Mouse (Mus musculus): ENCODE measurements around the gene Mettl9.
"Not testable (repeated sequence)": the region's sequence is repeated elsewhere in the genome, so short reads cannot be mapped to it uniquely, and the experiment has no call there.

The Mettl9 gene

DNA sequence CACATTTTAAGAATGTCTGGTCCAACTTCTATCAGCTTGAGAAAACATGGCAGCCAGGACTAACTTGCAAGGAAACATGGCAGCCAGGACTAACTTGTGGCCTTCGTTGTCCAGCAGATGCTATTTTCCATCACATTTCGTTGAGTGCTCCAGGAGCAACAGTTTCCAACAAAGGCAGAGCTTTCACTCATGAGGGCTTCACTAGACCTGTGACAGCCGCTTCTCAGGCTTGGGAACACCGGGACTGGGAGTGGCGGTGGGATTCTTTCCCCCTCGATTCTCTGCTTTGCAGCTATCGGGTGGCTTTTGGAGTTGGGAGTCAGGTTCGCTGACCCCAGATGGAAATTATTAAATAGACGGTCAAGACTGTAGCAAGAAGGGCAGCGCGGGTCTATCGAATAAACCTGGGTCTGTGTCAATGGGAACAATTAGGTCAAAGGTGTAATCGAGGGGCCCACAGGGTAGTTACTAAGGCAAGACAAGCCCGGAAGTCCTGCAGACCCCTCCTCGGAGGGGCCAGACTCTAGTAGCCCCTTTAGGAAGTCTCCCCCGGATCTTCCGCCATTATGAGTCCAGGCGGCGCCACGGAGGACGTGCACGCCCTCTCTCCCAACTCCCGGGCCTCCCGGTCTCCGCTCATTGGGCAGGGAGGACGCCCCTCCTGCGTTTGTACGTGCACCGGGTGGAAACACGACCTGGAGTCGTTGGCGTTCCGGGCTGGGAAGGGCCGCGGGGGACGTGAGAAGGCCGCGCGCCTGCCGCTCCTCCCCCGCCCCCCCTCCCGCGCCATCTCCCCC, at the start of gene Mettl9:
Gene Mettl9, plus strand, starts transcription at position 590 of the 797 bp plus-strand sequence.
- peak; percentile 89 to 91 for DNase-seq (ENCODE audit: low spot score in 2 of 2)

DNA sequence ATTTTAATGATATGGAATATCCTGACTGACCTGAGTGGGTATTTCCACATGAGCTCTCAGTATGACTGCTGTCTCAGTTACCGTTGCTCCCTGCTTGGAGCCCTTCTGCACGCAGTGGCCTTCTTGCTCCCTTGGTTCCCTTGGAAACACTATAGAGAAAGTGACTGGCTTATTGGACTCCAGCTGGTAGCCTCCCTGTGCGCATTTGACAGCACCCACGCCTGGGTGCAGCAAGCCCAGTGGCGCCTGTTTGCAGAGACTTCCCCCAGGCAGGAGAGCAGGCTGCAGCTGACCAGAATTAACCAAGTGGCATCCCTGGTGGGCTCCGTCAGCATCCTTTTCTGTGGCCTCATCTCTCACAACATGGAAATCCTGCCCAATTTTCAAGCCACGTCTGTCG, 43.1 kb upstream of the Mettl9 start:
- DNase-seq (ENCODE audit: low spot score in 2 of 2), result no peak

DNA sequence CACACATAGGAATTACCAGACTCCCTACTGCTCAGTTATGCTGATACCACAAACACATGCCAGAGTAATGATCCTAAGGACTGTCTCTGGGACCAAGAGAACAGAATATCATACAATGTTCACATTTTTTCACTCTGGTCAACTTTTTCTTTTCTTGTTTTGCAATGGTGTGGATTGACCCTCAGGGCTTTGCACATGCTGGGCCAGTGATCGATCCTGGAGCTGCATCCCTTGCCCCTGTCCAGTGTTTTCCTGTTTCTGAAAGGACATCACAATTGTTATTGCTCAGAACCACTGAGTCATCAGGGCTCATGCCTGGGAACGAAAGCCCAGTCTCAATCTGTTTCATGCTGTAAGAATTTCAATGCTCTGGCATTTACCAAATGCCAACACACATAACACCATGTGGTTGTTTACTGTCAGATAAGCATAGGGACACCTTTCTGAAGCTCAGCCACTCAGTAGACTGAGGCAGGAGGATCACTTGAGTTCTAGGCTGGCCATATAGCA, 35.2 kb upstream of the Mettl9 start:
- DNase-seq (ENCODE audit: low spot score in 2 of 2), result no peak

DNA sequence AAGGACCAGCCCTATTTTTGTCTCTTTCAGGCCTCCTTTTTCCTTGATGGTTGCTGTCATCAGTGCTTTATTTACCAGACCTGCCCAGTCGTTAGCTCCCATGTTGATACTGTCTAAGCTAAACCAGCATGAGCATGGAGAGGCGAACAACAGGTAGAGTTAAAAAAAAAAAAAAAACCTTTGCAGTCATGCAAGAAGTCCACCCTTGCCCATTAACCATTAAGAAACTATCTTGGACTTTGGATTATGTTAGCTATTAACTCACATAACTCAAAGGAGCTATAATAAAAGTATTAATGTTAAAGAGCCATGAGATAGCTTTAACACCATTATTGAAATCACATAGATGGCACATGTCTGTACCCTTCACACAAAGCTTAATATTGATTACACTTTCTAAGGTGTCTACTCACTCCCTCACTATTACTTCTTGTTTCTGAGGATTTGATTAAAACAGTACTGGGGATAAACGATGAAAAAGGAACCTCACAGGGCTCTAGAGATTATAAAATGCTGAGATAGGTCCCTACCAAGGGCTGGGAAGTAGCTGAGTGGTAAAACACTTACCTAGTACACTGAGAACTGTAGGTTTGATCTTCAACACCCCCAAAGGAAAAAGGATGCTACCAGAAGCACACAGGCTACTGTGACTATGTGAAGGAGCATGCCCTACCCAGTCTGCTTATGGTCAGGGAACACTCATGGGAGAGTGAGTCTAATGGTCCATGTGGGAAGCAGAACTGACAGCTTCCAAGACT, 34.0 kb upstream of the Mettl9 start:
- DNase-seq (ENCODE audit: low spot score in 2 of 2), result no peak

DNA sequence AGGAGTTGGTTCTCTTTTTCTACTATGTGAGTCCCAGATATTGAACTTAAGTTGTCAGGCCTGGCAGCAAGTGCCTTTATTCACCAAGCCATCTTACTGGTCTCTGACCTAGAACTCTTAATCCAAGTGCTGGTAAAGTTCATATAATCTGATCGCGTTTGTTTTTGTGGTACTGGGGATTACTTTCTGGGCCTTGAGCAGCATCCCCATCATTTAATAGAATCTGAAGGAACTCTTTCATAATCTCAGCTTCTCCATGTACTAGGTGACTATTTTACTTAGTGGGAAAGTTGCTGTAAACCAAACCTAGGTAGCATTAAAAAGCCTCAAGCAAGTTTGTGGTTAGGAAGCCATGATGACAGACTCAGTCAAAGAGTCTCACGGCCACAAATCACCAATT, 32.4 kb upstream of the Mettl9 start:
- DNase-seq (ENCODE audit: low spot score in 2 of 2), result no peak

DNA sequence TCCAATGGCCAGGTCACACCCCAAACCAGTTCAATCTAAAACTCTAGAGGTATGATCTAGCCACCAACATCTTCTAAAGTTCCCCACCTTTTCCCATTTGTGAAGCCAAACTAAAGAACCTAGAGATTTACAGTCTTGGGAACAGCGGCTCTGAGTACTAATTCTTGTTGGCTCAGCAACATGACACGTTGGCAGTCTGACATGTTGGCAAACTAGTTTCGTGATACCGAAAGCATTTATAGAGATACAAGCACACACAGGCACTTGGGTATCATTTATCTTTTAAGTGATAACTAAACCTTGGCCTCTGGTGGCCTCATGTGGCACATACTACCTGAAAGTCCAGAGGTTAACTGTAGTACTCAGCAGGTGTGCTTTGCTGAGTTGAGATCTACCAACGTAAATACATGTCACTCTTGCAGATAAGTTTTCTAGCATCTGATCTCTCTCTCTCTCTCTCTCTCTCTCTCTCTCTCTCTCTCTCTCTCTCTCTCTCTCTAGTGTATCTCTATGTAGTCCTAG, 31.8 kb upstream of the Mettl9 start:
- DNase-seq (ENCODE audit: low spot score in 2 of 2), result no peak

DNA sequence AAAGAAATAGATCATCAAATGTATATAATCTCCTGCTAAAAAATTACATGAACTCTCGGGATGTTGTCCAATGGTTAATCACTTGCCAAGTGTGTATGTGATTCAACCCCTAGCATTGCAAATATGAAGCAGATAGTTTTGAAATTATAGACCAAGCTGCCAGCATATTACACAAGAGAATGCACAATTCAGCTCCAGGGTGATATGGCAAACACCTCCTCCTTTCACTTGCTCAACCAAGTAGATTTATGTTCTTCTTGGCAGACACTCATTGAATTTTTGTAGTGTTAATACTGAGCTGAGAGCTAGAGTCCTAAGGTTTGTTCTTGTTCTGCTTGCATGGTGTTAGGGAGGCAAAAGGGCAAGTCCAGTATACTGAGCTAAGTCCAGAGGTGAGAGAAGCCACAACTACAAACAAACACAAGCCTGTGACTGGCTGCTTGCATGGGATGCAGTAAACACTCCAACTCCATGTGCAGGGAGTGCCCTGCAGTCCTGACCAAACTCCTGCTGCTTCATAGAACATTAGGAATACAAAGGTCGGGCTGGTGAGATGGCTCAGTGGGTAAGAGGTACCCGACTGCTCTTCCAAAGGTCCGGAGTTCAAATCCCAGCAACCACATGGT, 30.3 kb upstream of the Mettl9 start:
- no peak for DNase-seq (ENCODE audit: low spot score in 2 of 2)

DNA sequence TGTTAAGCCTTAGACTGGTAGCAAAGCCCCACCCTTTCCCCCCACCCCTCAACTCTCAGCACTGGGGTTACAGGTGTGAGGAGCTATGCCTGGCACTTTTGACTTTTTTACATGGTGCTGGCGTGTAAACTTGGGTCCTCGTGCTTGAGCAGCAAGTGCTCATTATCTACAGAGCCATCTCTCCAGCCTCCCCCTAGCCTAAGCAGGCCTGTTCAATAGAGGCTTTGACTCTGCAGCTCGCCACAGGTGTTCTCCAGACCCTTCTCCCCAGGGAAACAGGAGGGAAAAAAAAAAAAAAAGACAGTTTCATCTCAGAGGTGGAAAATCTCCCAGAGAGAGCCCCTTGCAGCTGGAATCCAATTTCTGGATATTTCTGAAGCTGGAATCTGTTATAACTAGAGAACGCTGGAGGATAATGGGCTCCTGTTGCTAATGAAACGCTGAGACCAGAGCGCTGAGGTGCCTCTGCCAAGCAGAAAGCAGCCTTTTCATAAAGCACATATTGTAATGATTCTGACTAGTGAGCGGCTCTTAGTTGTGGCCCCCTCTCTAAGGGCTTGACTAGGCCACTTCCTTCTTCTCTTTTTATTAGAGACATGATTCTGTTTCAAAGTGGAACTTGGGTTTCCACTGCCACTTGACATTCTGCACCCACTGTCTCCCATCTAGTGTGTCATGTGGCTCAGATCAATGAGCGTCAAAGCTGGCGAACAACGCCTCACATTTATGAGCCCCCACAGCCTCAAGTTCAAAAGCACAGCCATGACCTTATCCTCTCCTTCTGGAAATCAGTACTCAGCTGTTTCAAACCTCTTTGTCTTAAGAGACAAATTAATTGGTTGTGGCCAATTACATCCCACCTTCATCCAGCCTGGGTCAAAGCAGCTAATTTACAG, 22.2 kb upstream of the Mettl9 start:
- no peak for DNase-seq (ENCODE audit: low spot score in 2 of 2)

DNA sequence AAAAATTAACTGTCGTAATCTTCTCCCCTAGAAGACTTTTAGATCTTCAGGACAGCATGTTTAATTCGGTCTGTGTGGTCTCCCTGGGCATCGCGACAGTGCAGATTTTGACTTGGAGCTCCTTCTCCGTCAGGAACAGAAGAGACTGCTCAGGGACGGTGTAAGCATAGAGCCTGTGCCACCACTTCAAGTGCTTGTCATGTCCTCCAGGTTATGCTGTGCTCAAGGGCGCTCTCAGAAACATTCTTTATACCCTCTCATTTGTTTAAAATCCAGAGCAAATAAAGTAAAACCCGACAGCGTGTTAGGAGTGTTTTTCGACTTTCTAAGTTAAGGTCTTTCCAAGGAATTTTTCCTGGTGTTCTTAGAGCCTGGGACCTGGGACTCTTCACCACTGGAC, 19.8 kb upstream of the Mettl9 start:
- DNase-seq (ENCODE audit: low spot score in 2 of 2), result no peak

DNA sequence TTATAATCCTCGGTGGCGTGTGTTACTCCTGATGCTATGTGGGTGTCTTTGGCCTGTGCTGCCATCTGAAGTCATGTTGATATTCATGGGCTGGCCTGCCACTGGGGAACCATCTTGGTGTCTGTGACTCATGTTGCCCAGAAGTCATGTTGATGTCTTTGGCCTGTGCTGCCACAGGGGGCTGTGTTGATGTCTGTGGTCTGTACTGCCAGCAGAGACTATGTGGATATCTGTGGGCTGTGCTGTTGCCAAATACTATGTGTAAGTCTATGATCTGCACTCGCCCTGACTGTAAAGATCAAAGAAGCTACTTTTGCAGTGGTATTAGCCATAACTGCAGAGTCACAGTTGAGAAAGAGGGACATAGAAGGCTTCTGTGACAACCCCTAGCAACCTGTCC, 15.5 kb upstream of the Mettl9 start:
- DNase-seq (ENCODE audit: low spot score in 2 of 2), result no peak

DNA sequence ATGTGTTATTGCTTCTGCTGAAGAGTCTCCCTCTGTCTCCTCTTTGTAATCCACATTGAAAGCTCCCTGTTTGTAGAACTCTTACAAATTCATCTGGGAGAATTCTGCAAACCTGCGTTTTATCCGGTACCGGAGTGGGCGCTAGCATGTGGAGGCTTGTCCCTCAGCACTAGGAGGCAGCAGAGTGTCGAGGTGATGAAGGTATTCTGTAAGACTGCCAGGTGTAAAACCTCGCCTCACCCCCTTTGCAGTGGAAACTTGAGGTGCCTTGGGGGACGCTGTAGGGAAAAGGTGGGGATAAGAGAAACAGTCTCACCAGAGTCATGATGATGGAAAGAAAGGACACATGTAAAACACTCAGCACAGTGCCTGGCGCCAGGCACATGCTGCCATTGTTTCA, 14.0 kb upstream of the Mettl9 start:
- DNase-seq (ENCODE audit: low spot score in 2 of 2), result peak in 1 of 2 experiments; percentile 6

DNA sequence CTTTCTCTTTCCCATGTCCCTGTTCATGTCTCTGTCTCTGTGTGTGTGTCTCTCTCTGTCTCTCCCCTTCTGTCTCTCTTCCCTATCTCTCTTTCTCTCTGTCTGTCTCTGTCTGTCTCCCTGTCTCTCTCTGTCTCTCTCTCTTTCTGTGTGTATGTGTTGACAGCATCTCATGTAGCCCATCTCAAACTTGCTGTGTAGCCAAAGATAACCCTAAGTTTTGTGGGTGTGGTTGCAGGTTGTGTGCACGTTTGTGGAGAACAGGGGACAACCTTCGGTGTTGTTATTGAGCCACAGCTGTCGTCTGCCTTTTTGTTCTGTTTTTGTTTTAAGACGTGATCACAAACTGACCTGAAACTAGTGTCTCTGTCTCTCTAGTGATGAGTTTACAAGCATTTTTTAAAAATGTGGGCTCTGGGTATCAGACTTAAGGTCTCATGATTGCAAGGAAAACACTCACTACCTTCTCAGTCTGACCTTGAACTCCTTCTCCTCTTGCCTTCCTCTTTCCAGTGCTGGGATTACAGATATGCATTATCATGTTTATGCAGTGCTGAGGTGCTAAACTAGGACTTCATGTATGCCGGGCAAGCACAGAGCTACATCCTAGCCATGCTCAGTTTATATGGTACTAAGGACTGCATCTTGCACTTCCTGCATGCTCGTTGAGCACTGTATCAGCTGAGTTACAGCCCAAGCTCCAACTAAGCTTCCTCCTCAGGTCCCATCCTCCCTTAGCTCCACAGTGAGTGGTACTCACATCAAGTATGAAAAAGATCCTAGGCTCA, 8.8 kb upstream of the Mettl9 start:
- no peak for DNase-seq (ENCODE audit: low spot score in 2 of 2)

DNA sequence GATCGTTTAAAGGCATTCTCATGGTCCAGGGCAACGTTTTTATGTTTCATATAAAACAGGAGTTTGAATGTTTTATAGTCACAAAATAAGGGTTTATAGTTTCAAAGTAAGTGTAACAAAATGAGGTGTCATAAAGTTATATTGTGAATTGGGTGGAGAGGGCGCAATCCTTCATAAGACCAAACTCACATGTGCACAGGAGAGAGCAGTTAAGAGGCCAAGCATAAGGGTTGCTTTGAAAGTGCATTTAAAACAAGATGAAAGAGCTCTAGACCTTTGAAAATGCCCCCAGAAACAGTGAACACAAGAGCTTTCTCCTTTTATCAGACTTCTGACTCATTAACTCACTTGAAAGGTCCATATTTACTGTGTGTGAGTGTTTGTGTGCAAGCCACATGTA, 7.9 kb upstream of the Mettl9 start:
- no peak for DNase-seq (ENCODE audit: low spot score in 2 of 2)

DNA sequence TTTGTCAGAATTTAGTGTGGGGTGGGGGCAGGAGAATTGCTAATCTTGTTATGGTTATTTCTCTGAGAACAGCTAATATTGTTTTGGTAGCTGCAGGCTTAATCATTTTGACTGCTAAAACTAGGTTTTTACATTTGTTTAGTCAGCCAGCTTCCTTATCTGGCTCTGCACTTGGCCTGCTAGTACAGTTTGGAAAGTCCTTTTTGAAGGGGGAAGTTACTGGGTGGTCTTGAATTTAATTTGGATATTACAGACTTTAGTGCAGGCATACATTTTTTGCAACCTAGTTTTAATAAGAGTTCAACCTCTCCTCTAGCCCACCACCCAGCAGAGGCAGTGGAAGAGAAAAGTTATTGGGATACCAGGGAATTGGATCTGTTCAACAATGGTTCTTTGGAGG, 4.3 kb upstream of the Mettl9 start:
- DNase-seq (ENCODE audit: low spot score in 2 of 2), result not testable (repeated sequence)

DNA sequence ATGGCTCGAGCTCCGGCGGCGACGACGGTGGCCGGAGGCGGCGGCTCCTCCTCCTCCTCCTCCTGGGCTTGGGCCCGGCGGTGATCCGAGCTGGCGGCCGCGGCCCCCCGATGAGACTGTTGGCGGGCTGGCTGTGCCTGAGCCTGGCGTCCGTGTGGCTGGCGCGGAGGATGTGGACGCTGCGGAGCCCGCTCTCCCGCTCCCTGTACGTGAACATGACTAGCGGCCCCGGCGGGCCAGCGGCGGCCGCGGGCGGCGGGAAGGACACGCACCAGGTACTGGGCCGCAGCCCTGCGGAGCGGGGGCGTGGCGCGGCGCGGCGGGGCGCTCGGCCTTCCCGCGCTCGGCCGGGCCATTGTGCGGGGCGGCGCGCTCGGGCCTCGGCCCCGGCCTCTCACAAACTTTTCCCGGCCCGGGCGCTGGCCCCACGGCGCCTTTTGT, 476 bp downstream of the Mettl9 start:
- DNase-seq (ENCODE audit: low spot score in 2 of 2), result peak in 1 of 2 experiments; percentile 45

DNA sequence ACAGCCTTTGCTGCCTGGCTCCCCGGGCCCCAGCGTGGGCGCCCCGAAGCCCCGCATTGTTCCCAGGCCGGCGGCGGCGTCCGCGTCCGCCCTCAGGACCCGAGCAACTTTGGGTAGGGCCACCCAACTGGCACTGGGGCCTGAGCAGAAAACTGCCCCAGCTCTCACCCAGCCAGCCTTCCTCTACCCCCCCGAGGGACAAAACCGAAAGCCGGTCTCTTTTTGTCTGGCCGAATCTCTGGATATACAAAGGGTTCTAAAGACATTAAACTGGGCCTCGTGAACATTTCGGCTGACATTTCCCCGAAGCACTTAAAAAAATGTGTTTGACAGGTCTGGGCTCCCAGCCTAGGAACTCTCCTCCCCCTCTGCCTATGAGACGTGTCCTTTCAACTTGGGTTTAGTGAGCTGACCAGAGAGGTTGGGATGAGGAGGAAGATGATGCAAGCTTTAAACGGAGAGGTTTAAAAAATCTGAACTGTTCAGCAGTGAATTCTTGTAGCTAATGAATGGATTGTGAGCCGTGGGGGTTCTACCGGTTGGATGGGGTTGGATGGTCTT, 996 bp downstream of the Mettl9 start:
- peak; percentile 3 to 18 for DNase-seq (ENCODE audit: low spot score in 2 of 2)

DNA sequence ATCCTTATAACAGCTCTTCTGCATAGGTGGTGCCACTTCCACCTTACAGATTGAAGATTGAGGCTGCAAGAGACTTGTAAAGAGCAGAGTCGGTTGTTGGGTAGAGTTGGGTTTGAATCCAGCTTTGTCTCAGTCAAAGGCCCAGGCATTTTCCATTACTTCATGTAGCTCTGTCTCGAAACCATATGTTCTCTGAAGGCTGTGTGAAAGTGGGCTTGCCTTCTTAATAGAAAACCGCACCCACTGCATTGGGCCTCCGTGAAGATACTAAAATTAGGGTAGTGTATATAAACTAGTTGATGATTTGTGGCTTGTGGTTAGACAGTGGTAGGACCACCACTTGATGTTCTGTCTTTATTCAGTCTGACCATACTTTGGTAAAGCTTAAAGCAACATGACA, 6.3 kb downstream of the Mettl9 start:
- no peak for DNase-seq (ENCODE audit: low spot score in 2 of 2)

DNA sequence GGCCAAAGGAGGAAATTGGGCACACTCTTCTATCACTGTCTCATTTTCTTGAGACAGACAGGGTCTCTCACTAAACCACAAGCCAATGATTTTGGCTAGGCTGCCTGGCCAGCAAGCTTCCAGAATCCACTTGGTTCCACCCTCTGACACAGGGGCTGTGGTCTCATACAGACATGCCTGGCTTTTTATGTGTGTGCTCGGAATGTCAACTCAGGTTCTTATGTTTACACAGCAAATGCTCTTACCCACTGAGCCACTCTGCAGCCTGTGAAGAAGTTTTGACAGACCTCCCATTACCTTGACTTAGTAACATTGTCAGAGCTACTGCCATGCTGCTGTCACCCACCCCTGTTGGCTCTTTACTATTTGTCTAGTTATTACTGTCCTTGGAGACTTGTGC, 7.7 kb downstream of the Mettl9 start:
- DNase-seq (ENCODE audit: low spot score in 2 of 2), result no peak

DNA sequence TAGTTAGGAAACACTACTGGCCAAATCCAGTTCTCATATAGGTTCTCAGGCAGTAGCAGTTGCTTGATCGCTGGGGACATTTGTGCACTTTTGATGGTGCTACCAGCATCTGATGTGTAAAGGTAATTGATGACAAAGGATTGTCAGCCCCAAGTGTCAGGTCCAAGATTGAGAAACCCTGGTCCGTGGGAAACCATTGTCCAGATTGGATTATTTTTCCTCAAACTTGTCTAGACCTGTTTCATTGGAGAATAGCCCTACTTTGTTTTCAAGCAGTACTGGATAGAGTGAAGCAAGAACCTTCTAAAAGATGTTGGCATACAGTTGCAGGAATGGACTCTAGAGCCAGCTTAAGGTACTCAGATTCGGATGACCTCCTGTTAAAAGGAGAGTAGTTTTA, 8.8 kb downstream of the Mettl9 start:
- no peak for DNase-seq (ENCODE audit: low spot score in 2 of 2)

DNA sequence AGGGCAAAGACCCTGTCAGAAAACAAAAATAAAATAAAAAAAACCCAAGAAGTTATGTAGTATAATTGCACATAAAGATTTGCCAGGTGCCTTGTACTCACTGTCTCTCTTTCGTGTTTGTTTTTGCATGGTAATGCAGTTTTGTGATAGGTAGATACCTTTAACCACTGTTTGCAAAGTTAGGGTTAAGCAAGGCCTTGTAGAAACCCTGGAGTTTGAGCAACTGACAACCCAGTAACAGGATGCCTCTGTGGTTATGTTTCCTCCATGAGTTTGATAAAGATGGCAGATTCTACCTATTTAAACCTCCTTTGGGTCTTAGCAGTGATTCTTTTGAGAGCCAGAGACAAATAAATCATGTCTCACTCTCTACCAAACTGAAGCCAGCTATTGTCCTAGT, 9.3 kb downstream of the Mettl9 start:
- peak in 1 of 2 experiments; percentile 10 for DNase-seq (ENCODE audit: low spot score in 2 of 2)

Data from spleen, postnatal 36 days (tissue).